In genomic region chr1:132291706-132292105, GRCm38 (mm10) we compare ENCODE assay signal across 11 mouse cellular contexts. TPM values are rescaled to one million over a fixed set of nuclear protein-coding genes. Genes with fewer than 3 reads are reported as not detected.
A peak's percentile ranks its signal among the peaks of the same experiment; 100 is the strongest.
DNase-seq lines count a peak whose midpoint lies in the region; ATAC-seq and TF ChIP-seq lines count a peak whose summit lies in the region.
"Had no signal": no experiment of that assay in that cellular context is flagged by ENCODE, and none has a peak within 500 bp of the region (broad histone marks: within the 10 kb centered on the region; RNA-seq: fewer than 3 reads in every experiment).

No protein-coding gene starts in this region.

- WGBS in kidney, embryonic 16.5 days = 27% methylated on average over 4 of the region's 4 CpGs
- 26% methylated on average over 4 of the region's 4 CpGs for WGBS in forebrain, embryonic 11.5 days
- 11% methylated on average over 4 of the region's 4 CpGs for WGBS in limb, embryonic 14.5 days

- no peak for TF ChIP-seq POLR2A in limb, embryonic 14.5 days (IDR thresholded peaks at IDR 0.05; ENCODE audit: borderline replicate concordance, extremely low read depth, insufficient read depth, insufficient read length)

- H3K9ac ChIP-seq in kidney, embryonic 16.5 days (replicated peaks; ENCODE audit: low read length) = 0 out of 2 replicates have a peak overlapping the region, but pooled peaks have one; percentile 35
- no peak overlapping the region for H3K9ac ChIP-seq in forebrain, embryonic 11.5 days (ENCODE audit: low read length)
- H3K9ac ChIP-seq in limb, embryonic 14.5 days (ENCODE audit: low read depth, low read length, severe bottlenecking) = no peak overlapping the region

- no peak overlapping the region for H3K4me2 ChIP-seq in kidney, embryonic 16.5 days (replicated peaks; ENCODE audit: low read depth, low read length)
- H3K4me2 ChIP-seq in forebrain, embryonic 11.5 days (ENCODE audit: low read depth, low read length, severe bottlenecking) = no peak overlapping the region
- H3K4me2 ChIP-seq in limb, embryonic 14.5 days (replicated peaks; ENCODE audit: low read depth, low read length, severe bottlenecking) = no peak overlapping the region; the same call in 1 of the 2 replicates

- H3K4me3 ChIP-seq in kidney, embryonic 16.5 days (ENCODE audit: low read length) = no peak overlapping the region
- no peak overlapping the region for H3K4me3 ChIP-seq in forebrain, embryonic 11.5 days (ENCODE audit: low read depth, low read length)
- H3K4me3 ChIP-seq in limb, embryonic 14.5 days (replicated peaks; ENCODE audit: low read length) = no peak overlapping the region
- H3K4me3 ChIP-seq: left cerebral cortex, adult 2 months had no signal

- DNase-seq in kidney, postnatal 36 days = no peak
- DNase-seq in ES-CJ7 (ENCODE audit: low read depth, low spot score) = peak; percentile 50
- DNase-seq in forebrain, embryonic 11.5 days (ENCODE audit: low spot score) = no peak
- DNase-seq in limb, embryonic 14.5 days (ENCODE audit: low spot score) = no peak
- DNase-seq in spleen, adult 12 weeks (ENCODE audit: low spot score) = no peak
- DNase-seq in frontal cortex, postnatal 10 days (ENCODE audit: low spot score in 2 of 2) = no peak
- DNase-seq in layer of hippocampus, adult 8-10 months (ENCODE audit: low spot score in 2 of 2) = no peak
- DNase-seq: gastrocnemius, postnatal 10 days had no signal

- H3K9me3 ChIP-seq in kidney, embryonic 16.5 days (ENCODE audit: low read length) = no peaks in the 10 kb centered on the region
- no peaks in the 10 kb centered on the region for H3K9me3 ChIP-seq in forebrain, embryonic 11.5 days (ENCODE audit: control insufficient read depth, low read length)
- no peaks in the 10 kb centered on the region for H3K9me3 ChIP-seq in limb, embryonic 14.5 days (ENCODE audit: control insufficient read depth, low read length)

- no peak; the same call in 1 of the 2 replicates for ATAC-seq in kidney, embryonic 16.5 days (ENCODE audit: low FRiP score, low TSS enrichment)
- ATAC-seq in forebrain, embryonic 11.5 days (replicated peaks; ENCODE audit: low FRiP score) = peak; percentile 37
- peak; percentile 36; the same call in 1 of the 2 replicates for ATAC-seq in limb, embryonic 14.5 days (ENCODE audit: low FRiP score, low read depth)

- no peaks in the 10 kb centered on the region for H3K36me3 ChIP-seq in kidney, embryonic 16.5 days (ENCODE audit: insufficient read depth, low read length)
- H3K36me3 ChIP-seq in forebrain, embryonic 11.5 days (ENCODE audit: control insufficient read depth, insufficient read depth, low read length) = no peaks in the 10 kb centered on the region
- no peaks in the 10 kb centered on the region for H3K36me3 ChIP-seq in limb, embryonic 14.5 days (ENCODE audit: control insufficient read depth, insufficient read depth, low read length)

- peaks cover 40% of the 10 kb centered on the region for H3K4me1 ChIP-seq in kidney, embryonic 16.5 days (ENCODE audit: insufficient read depth, low read length)
- peaks cover 42% of the 10 kb centered on the region for H3K4me1 ChIP-seq in forebrain, embryonic 11.5 days (replicated peaks; ENCODE audit: control insufficient read depth, insufficient read depth, low read length)
- H3K4me1 ChIP-seq in limb, embryonic 14.5 days (ENCODE audit: control insufficient read depth, insufficient read depth, low read length) = peaks cover 17% of the 10 kb centered on the region

- peaks cover 5% of the 10 kb centered on the region; the same call in 1 of the 2 replicates for H3K27me3 ChIP-seq in kidney, embryonic 16.5 days (ENCODE audit: insufficient read depth, low read length)
- no peaks in the 10 kb centered on the region; the same call in 1 of the 2 replicates for H3K27me3 ChIP-seq in forebrain, embryonic 11.5 days (ENCODE audit: control insufficient read depth, insufficient read depth, low read length)
- no peaks in the 10 kb centered on the region for H3K27me3 ChIP-seq in limb, embryonic 14.5 days (ENCODE audit: control insufficient read depth, insufficient read depth, low read length)

- H3K27ac ChIP-seq in kidney, embryonic 16.5 days (ENCODE audit: low read length) = peak overlapping the region; percentile 85
- peak overlapping the region; percentile 37 for H3K27ac ChIP-seq in forebrain, embryonic 11.5 days (ENCODE audit: low read depth, low read length)
- peak overlapping the region; percentile 43; the same call in 1 of the 2 replicates for H3K27ac ChIP-seq in limb, embryonic 14.5 days (replicated peaks; ENCODE audit: low read depth, low read length)
- H3K27ac ChIP-seq: left cerebral cortex, adult 2 months had no signal

RNA-seq across cellular contexts. Expression of gene Klhdc8a, which starts 6.7 kb away (rescaled TPM):
- 1.8 and 2.1 TPM in 2 replicates for polyA plus RNA-seq in kidney, embryonic 16.5 days (2015; fragmentation: Nextera tagmentation; extraction: Ambion mirVana)
- 0.99 and 1.1 TPM in 2 replicates for polyA plus RNA-seq in forebrain, embryonic 11.5 days (2014; fragmentation: Nextera tagmentation; extraction: Ambion mirVana)
- polyA plus RNA-seq in limb, embryonic 14.5 days (2012; rRNA removed) = 0.10 and 0.12 TPM in 2 replicates
- 0.07 and 0.19 TPM in 2 replicates for polyA plus RNA-seq in limb, embryonic 14.5 days (2014; fragmentation: Nextera tagmentation; extraction: Ambion mirVana)
- total RNA-seq in layer of hippocampus, adult 8-10 months (2022) = 1 to 10 TPM; 5.1 to 6.2 (median 5.7) TPM
- total RNA-seq: MEL had no signal

RNA-seq across cellular contexts. Expression of gene Nuak2, which starts 24.2 kb away (rescaled TPM):
- 4.3 and 5.5 TPM in 2 replicates for polyA plus RNA-seq in kidney, embryonic 16.5 days (2015; fragmentation: Nextera tagmentation; extraction: Ambion mirVana)
- polyA plus RNA-seq in forebrain, embryonic 11.5 days (2014; fragmentation: Nextera tagmentation; extraction: Ambion mirVana) = 57.7 and 63.4 TPM in 2 replicates
- polyA plus RNA-seq in limb, embryonic 14.5 days (2012; rRNA removed) = 1.7 and 2.2 TPM in 2 replicates
- 3.3 and 3.4 TPM in 2 replicates for polyA plus RNA-seq in limb, embryonic 14.5 days (2014; fragmentation: Nextera tagmentation; extraction: Ambion mirVana)
- 1 to 10 TPM; 1.2 to 2.0 (median 1.9) TPM for total RNA-seq in layer of hippocampus, adult 8-10 months (2022)
